Mouse (Mus musculus): ENCODE results near the gene Foxn2. TPM values are rescaled to one million over a fixed set of nuclear protein-coding genes. Genes with fewer than 3 reads are reported as not detected.

Foxn2 gene
- polyA plus RNA-seq, 1 experiment from 2014 or later = 8.1 TPM

- no peak for ATAC-seq (ENCODE audit: low read depth)
- Histone ChIP-seq H3K27me3 (ENCODE audit: control insufficient read depth, insufficient read depth, low read length) (no peaks in the 10 kb centered on the region), H3K36me3 (ENCODE audit: control insufficient read depth, insufficient read depth, low read length) (no peaks in the 10 kb centered on the region), H3K4me3 (ENCODE audit: low read depth, low read length) (no peak overlapping the region), H3K4me2 (ENCODE audit: low read depth, low read length) (no peak overlapping the region), H3K9ac (replicated peaks; ENCODE audit: low read depth, low read length) (no peak overlapping the region), H3K4me1 (ENCODE audit: control insufficient read depth, insufficient read depth, low read length) (no peaks in the 10 kb centered on the region), H3K9me3 (ENCODE audit: control insufficient read depth, low read length) (no peaks in the 10 kb centered on the region), H3K27ac (ENCODE audit: low read depth, low read length) (no peak overlapping the region)
- WGBS = 86% methylated on average over 13 of the region's 13 CpGs
Measured at GRCm38 (mm10) chr17:88479040-88479439, 38.5 kb downstream of the Foxn2 start.

GRCm38 (mm10) chr17:88480369-88480768 lies 39.9 kb downstream of the Foxn2 start:
- Histone ChIP-seq H3K4me1 (ENCODE audit: control insufficient read depth, insufficient read depth, low read length) (no peaks in the 10 kb centered on the region), H3K4me2 (ENCODE audit: low read depth, low read length) (no peak overlapping the region), H3K36me3 (ENCODE audit: control insufficient read depth, insufficient read depth, low read length) (no peaks in the 10 kb centered on the region), H3K9ac (replicated peaks; ENCODE audit: low read depth, low read length) (no peak overlapping the region), H3K27me3 (ENCODE audit: control insufficient read depth, insufficient read depth, low read length) (no peaks in the 10 kb centered on the region), H3K27ac (ENCODE audit: low read depth, low read length) (no peak overlapping the region), H3K9me3 (ENCODE audit: control insufficient read depth, low read length) (no peaks in the 10 kb centered on the region), H3K4me3 (ENCODE audit: low read depth, low read length) (no peak overlapping the region)
- ATAC-seq (ENCODE audit: low read depth) = no peak
- WGBS = 94% methylated on average over 10 of the region's 10 CpGs

GRCm38 (mm10) chr17:88481062-88481461 lies 40.6 kb downstream of the Foxn2 start:
- H3K27me3 ChIP-seq (ENCODE audit: control insufficient read depth, insufficient read depth, low read length) = no peaks in the 10 kb centered on the region
- no peak for ATAC-seq (ENCODE audit: low read depth)
- H3K4me2 ChIP-seq (ENCODE audit: low read depth, low read length) = no peak overlapping the region
- WGBS = 94% methylated on average over 2 of the region's 2 CpGs
- H3K9ac ChIP-seq (replicated peaks; ENCODE audit: low read depth, low read length) = no peak overlapping the region
- H3K27ac ChIP-seq (ENCODE audit: low read depth, low read length) = no peak overlapping the region
- no peaks in the 10 kb centered on the region for H3K36me3 ChIP-seq (ENCODE audit: control insufficient read depth, insufficient read depth, low read length)
- no peaks in the 10 kb centered on the region for H3K9me3 ChIP-seq (ENCODE audit: control insufficient read depth, low read length)
- H3K4me3 ChIP-seq (ENCODE audit: low read depth, low read length) = no peak overlapping the region
- no peaks in the 10 kb centered on the region for H3K4me1 ChIP-seq (ENCODE audit: control insufficient read depth, insufficient read depth, low read length)

GRCm38 (mm10) chr17:88481587-88481986 lies 41.1 kb downstream of the Foxn2 start:
- H3K4me3 ChIP-seq (ENCODE audit: low read depth, low read length) = no peak overlapping the region
- no peak overlapping the region for H3K4me2 ChIP-seq (ENCODE audit: low read depth, low read length)
- H3K27ac ChIP-seq (ENCODE audit: low read depth, low read length) = no peak overlapping the region
- no peak for ATAC-seq (ENCODE audit: low read depth)
- 98% methylated on average over 3 of the region's 3 CpGs for WGBS
- no peak overlapping the region for H3K9ac ChIP-seq (replicated peaks; ENCODE audit: low read depth, low read length)
- H3K4me1 ChIP-seq (ENCODE audit: control insufficient read depth, insufficient read depth, low read length) = no peaks in the 10 kb centered on the region
- no peaks in the 10 kb centered on the region for H3K27me3 ChIP-seq (ENCODE audit: control insufficient read depth, insufficient read depth, low read length)
- no peaks in the 10 kb centered on the region for H3K9me3 ChIP-seq (ENCODE audit: control insufficient read depth, low read length)
- peaks cover 3% of the 10 kb centered on the region; the same call in 1 of the 2 replicates for H3K36me3 ChIP-seq (ENCODE audit: control insufficient read depth, insufficient read depth, low read length)

GRCm38 (mm10) chr17:88484539-88484938 lies 44.0 kb downstream of the Foxn2 start:
- Histone ChIP-seq H3K4me2 (ENCODE audit: low read depth, low read length) (no peak overlapping the region), H3K4me3 (ENCODE audit: low read depth, low read length) (no peak overlapping the region), H3K36me3 (ENCODE audit: control insufficient read depth, insufficient read depth, low read length) (peaks cover 5% of the 10 kb centered on the region; the same call in 1 of the 2 replicates), H3K4me1 (ENCODE audit: control insufficient read depth, insufficient read depth, low read length) (no peaks in the 10 kb centered on the region), H3K27ac (ENCODE audit: low read depth, low read length) (no peak overlapping the region), H3K9me3 (ENCODE audit: control insufficient read depth, low read length) (no peaks in the 10 kb centered on the region), H3K27me3 (ENCODE audit: control insufficient read depth, insufficient read depth, low read length) (no peaks in the 10 kb centered on the region), H3K9ac (replicated peaks; ENCODE audit: low read depth, low read length) (no peak overlapping the region)
- WGBS = 94% methylated on average over 11 of the region's 11 CpGs
- no peak for ATAC-seq (ENCODE audit: low read depth)

- H3K9me3 ChIP-seq (ENCODE audit: control insufficient read depth, low read length) = no peaks in the 10 kb centered on the region
- H3K27ac ChIP-seq (ENCODE audit: low read depth, low read length) = no peak overlapping the region
- no peaks in the 10 kb centered on the region for H3K27me3 ChIP-seq (ENCODE audit: control insufficient read depth, insufficient read depth, low read length)
- peaks cover 5% of the 10 kb centered on the region; the same call in 1 of the 2 replicates for H3K36me3 ChIP-seq (ENCODE audit: control insufficient read depth, insufficient read depth, low read length)
- H3K4me1 ChIP-seq (ENCODE audit: control insufficient read depth, insufficient read depth, low read length) = no peaks in the 10 kb centered on the region
- no peak for ATAC-seq (ENCODE audit: low read depth)
- 90% methylated on average over 1 of the region's 1 CpGs for WGBS
- no peak overlapping the region for H3K4me2 ChIP-seq (ENCODE audit: low read depth, low read length)
- no peak overlapping the region for H3K4me3 ChIP-seq (ENCODE audit: low read depth, low read length)
- no peak overlapping the region for H3K9ac ChIP-seq (replicated peaks; ENCODE audit: low read depth, low read length)
Measured at GRCm38 (mm10) chr17:88484951-88485350, 44.4 kb downstream of the Foxn2 start.

GRCm38 (mm10) chr17:88490546-88490945 lies 50.0 kb downstream of the Foxn2 start:
- no peak for ATAC-seq (ENCODE audit: low read depth)
- no peaks in the 10 kb centered on the region for H3K9me3 ChIP-seq (ENCODE audit: control insufficient read depth, low read length)
- H3K4me1 ChIP-seq (ENCODE audit: control insufficient read depth, insufficient read depth, low read length) = peaks cover 13% of the 10 kb centered on the region
- H3K27ac ChIP-seq (ENCODE audit: low read depth, low read length) = no peak overlapping the region
- no peak overlapping the region for H3K4me3 ChIP-seq (ENCODE audit: low read depth, low read length)
- no peak overlapping the region for H3K4me2 ChIP-seq (ENCODE audit: low read depth, low read length)
- H3K36me3 ChIP-seq (ENCODE audit: control insufficient read depth, insufficient read depth, low read length) = peaks cover 5% of the 10 kb centered on the region; the same call in 1 of the 2 replicates
- WGBS = 84% methylated on average over 10 of the region's 10 CpGs
- H3K9ac ChIP-seq (replicated peaks; ENCODE audit: low read depth, low read length) = no peak overlapping the region
- no peaks in the 10 kb centered on the region for H3K27me3 ChIP-seq (ENCODE audit: control insufficient read depth, insufficient read depth, low read length)

GRCm38 (mm10) chr17:88491366-88492106 lies 51.0 kb downstream of the Foxn2 start:
- H3K4me1 ChIP-seq (ENCODE audit: control insufficient read depth, insufficient read depth, low read length) = peaks cover 13% of the 10 kb centered on the region
- H3K36me3 ChIP-seq (ENCODE audit: control insufficient read depth, insufficient read depth, low read length) = peaks cover 3% of the 10 kb centered on the region; the same call in 1 of the 2 replicates
- H3K27ac ChIP-seq (ENCODE audit: low read depth, low read length) = no peak overlapping the region
- no peaks in the 10 kb centered on the region for H3K9me3 ChIP-seq (ENCODE audit: control insufficient read depth, low read length)
- no peaks in the 10 kb centered on the region for H3K27me3 ChIP-seq (ENCODE audit: control insufficient read depth, insufficient read depth, low read length)
- no peak for ATAC-seq (ENCODE audit: low read depth)
- WGBS = 96% methylated on average over 13 of the region's 13 CpGs
- H3K4me2 ChIP-seq (ENCODE audit: low read depth, low read length) = no peak overlapping the region
- no peak overlapping the region for H3K4me3 ChIP-seq (ENCODE audit: low read depth, low read length)
- no peak overlapping the region for H3K9ac ChIP-seq (replicated peaks; ENCODE audit: low read depth, low read length)

GRCm38 (mm10) chr17:88492107-88492460 lies 51.6 kb downstream of the Foxn2 start:
- Histone ChIP-seq H3K9ac (replicated peaks; ENCODE audit: low read depth, low read length) (no peak overlapping the region), H3K36me3 (ENCODE audit: control insufficient read depth, insufficient read depth, low read length) (no peaks in the 10 kb centered on the region), H3K9me3 (ENCODE audit: control insufficient read depth, low read length) (no peaks in the 10 kb centered on the region), H3K27ac (ENCODE audit: low read depth, low read length) (no peak overlapping the region), H3K4me2 (ENCODE audit: low read depth, low read length) (no peak overlapping the region), H3K4me3 (ENCODE audit: low read depth, low read length) (no peak overlapping the region), H3K27me3 (ENCODE audit: control insufficient read depth, insufficient read depth, low read length) (no peaks in the 10 kb centered on the region), H3K4me1 (ENCODE audit: control insufficient read depth, insufficient read depth, low read length) (peaks cover 13% of the 10 kb centered on the region)
- 92% methylated on average over 5 of the region's 5 CpGs for WGBS
- no peak for ATAC-seq (ENCODE audit: low read depth)
